Mouse (Mus musculus) kidney, embryonic 15.5 days (tissue): ENCODE measurements at regions not wholly inside any gene's neighbourhood (a gene's known extent, or its start where the extent isn't known, plus 50 kb on each side); places are given as distances from the start of the nearest gene placed in this dataset.

Experiments used
- ATAC-seq: fragments of 200-750 bp; cut with Nextera tagmentation; replicated peaks from 2 replicates; pipeline ENCODE4 v1.8.0; 2017; ENCODE audit warnings: moderate TSS enrichment; ENCODE audit not compliant: low FRiP score
- H3K27ac ChIP-seq: fragments of 300-500 bp; sonication (generic); 2 replicates; pipeline ENCODE4 v1.5.1; 2015; ENCODE audit warnings: mild to moderate bottlenecking, inconsistent platforms
- H3K27me3 ChIP-seq: fragments of 300-500 bp; sonication (generic); 2 replicates; pipeline ENCODE4 v1.6.1; 2015; ENCODE audit warnings: inconsistent platforms
- H3K36me3 ChIP-seq: fragments of 300-500 bp; sonication (generic); 2 replicates; pipeline ENCODE4 v1.6.1; 2015; ENCODE audit warnings: inconsistent platforms
- H3K4me1 ChIP-seq: fragments of 300-500 bp; sonication (generic); 2 replicates; pipeline ENCODE4 v1.6.1; 2015; ENCODE audit warnings: inconsistent platforms
- H3K4me2 ChIP-seq: fragments of 300-500 bp; sonication (generic); 2 replicates; pipeline ENCODE4 v1.6.1; 2015; ENCODE audit warnings: moderate library complexity, mild to moderate bottlenecking, inconsistent platforms
- H3K4me3 ChIP-seq: fragments of 300-500 bp; sonication (generic); replicated peaks from 2 replicates; pipeline ENCODE4 v1.5.1; 2015; ENCODE audit warnings: mild to moderate bottlenecking, inconsistent platforms
- H3K9ac ChIP-seq: fragments of 300-500 bp; sonication (generic); 2 replicates; pipeline ENCODE4 v1.6.1; 2015; ENCODE audit warnings: mild to moderate bottlenecking, inconsistent platforms
- H3K9me3 ChIP-seq: fragments of 300-500 bp; sonication (generic); replicated peaks from 2 replicates; pipeline ENCODE4 v1.6.1; 2016; ENCODE audit warnings: inconsistent platforms
- WGBS: fragments of 180-500 bp; shearing (Covaris S2); methylation state at CpG from one replicate; pipeline ENCODE4 v1.1.7; 2015; ENCODE audit warnings: mixed read lengths; 5-methylcytosine and 5-hydroxymethylcytosine counted together

- Histone ChIP-seq H3K4me2 (no peak overlapping the region), H3K4me3 (no peak overlapping the region), H3K9me3 (no peaks in the 10 kb centered on the region), H3K27me3 (no peaks in the 10 kb centered on the region), H3K36me3 (no peaks in the 10 kb centered on the region), H3K4me1 (peaks cover under 1% of the 10 kb centered on the region; the same call in 1 of the 2 replicates), H3K27ac (no peak overlapping the region), H3K9ac (no peak overlapping the region)
- 73% methylated on average over 13 of the region's 13 CpGs for WGBS
- ATAC-seq = no peak
These were observed 178.0 kb upstream of the Foxn2 start for GRCm38 (mm10) chr17:88262326-88263187.

DNA sequence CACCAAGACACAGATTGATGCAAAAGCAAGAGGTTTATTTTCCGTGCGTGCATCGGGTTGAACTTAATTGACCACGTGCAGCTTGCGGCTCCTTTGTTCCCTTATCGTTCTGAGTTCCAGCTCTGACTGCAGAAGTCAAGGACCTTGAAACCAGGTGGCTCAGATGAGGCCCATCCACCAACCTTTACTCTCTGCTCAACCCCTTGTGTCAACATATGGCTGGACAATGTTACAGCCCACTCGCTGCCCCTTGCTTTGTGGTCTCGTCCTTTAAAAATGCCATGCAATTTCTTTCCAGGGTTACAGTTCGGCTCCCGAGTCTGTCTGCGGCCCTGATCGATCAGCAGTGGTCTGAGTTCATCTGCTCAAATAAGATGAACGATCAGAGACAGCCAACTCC is 175.2 kb upstream of the Foxn2 start:
- Histone ChIP-seq H3K27ac (no peak overlapping the region), H3K9me3 (no peaks in the 10 kb centered on the region), H3K4me1 (no peaks in the 10 kb centered on the region), H3K4me2 (no peak overlapping the region), H3K9ac (no peak overlapping the region), H3K4me3 (no peak overlapping the region), H3K27me3 (no peaks in the 10 kb centered on the region), H3K36me3 (no peaks in the 10 kb centered on the region)
- ATAC-seq = no peak
- WGBS = 71% methylated on average over 13 of the region's 13 CpGs

- H3K36me3 ChIP-seq = no peaks in the 10 kb centered on the region
- H3K9ac ChIP-seq = no peak overlapping the region
- no peak overlapping the region for H3K4me3 ChIP-seq
- no peaks in the 10 kb centered on the region for H3K4me1 ChIP-seq
- no peak overlapping the region for H3K27ac ChIP-seq
- H3K9me3 ChIP-seq = no peaks in the 10 kb centered on the region
- 85% methylated on average over 8 of the region's 8 CpGs for WGBS
- no peak for ATAC-seq
- H3K4me2 ChIP-seq = no peak overlapping the region
- no peaks in the 10 kb centered on the region for H3K27me3 ChIP-seq
These were observed 172.3 kb upstream of the Foxn2 start for GRCm38 (mm10) chr17:88268216-88268615.

- H3K9ac ChIP-seq = no peak overlapping the region
- no peaks in the 10 kb centered on the region for H3K4me1 ChIP-seq
- no peaks in the 10 kb centered on the region for H3K9me3 ChIP-seq
- WGBS = 94% methylated on average over 14 of the region's 14 CpGs
- ATAC-seq = no peak
- H3K27me3 ChIP-seq = no peaks in the 10 kb centered on the region
- H3K27ac ChIP-seq = no peak overlapping the region
- H3K36me3 ChIP-seq = no peaks in the 10 kb centered on the region
- H3K4me2 ChIP-seq = no peak overlapping the region
- H3K4me3 ChIP-seq = no peak overlapping the region
These were observed 171.7 kb upstream of the Foxn2 start for GRCm38 (mm10) chr17:88268802-88269201.

GRCm38 (mm10) chr17:88270896-88271295 is 169.6 kb upstream of the Foxn2 start:
- Histone ChIP-seq H3K9ac (no peak overlapping the region), H3K4me2 (no peak overlapping the region), H3K9me3 (no peaks in the 10 kb centered on the region), H3K27me3 (no peaks in the 10 kb centered on the region), H3K4me3 (no peak overlapping the region), H3K36me3 (no peaks in the 10 kb centered on the region), H3K27ac (no peak overlapping the region), H3K4me1 (peaks cover 9% of the 10 kb centered on the region)
- 79% methylated on average over 5 of the region's 5 CpGs for WGBS
- ATAC-seq = no peak

DNA sequence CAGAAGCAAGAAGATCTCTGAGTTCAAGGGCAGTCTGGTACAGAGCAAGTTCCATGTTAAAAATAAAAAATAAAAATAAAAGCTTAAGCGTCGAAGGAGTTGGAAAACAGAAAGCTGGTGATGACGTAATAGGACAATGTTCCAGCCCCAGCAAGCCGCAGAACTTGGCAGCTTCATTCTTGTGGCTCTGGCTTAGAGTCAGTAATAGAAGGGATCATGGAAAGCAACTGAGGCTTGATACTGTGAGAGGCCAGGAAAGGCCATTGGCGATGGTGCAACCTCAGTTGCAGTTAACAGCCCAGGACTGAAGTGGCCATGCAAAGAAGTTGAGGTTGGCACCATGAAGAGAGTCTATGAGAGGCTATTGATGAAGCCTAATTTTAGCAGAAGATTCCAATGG is 168.3 kb upstream of the Foxn2 start:
- WGBS = 90% methylated on average over 5 of the region's 5 CpGs
- no peaks in the 10 kb centered on the region for H3K9me3 ChIP-seq

GRCm38 (mm10) chr17:88273520-88273919 is 167.0 kb upstream of the Foxn2 start:
- no peak for ATAC-seq
- Histone ChIP-seq H3K9ac (no peak overlapping the region), H3K4me1 (peaks cover 9% of the 10 kb centered on the region), H3K36me3 (no peaks in the 10 kb centered on the region), H3K4me2 (no peak overlapping the region), H3K27ac (no peak overlapping the region), H3K9me3 (no peaks in the 10 kb centered on the region), H3K27me3 (no peaks in the 10 kb centered on the region), H3K4me3 (no peak overlapping the region)
- 84% methylated on average over 9 of the region's 9 CpGs for WGBS

More for the DNA sequence above, 168.3 kb upstream of the Foxn2 start:
- H3K4me2 ChIP-seq = no peak overlapping the region
- H3K27me3 ChIP-seq = no peaks in the 10 kb centered on the region
- no peak overlapping the region for H3K27ac ChIP-seq
- no peaks in the 10 kb centered on the region for H3K36me3 ChIP-seq
- ATAC-seq = no peak
- no peak overlapping the region for H3K4me3 ChIP-seq
- peaks cover 9% of the 10 kb centered on the region for H3K4me1 ChIP-seq
- H3K9ac ChIP-seq = no peak overlapping the region

DNA sequence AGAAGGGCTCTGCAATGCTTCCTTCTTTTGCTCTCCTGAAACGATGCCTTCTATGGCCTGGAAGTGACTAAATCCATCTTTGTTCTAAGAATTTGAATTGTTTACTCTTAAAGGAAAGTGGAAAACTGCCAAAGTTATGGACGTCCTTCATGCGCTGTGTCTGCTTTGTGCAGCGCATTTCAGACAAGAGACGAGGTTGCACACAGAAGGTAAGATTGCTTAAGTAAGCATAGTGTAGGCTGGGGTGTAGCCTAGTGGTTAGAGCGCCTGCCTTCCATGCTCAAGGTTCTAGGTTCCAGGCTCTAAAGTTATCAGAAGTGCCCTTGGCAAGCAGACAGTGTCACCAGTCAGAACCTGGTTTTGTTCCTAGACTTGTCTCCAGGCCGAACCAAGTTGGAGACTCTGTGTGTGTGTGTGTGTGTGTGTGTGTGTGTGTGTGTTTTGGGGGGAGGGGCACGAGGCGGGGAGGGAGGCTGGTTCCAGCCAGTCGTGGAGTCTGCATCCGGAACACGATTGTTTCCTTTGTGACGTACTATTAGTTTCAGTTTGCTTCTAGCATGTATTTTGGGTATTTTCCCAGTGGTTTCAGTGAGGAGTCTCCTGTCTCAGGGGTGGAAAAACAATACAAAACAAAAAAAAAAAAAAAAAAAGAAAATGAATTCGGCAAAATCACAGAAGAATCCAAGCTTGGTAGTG is 166.4 kb upstream of the Foxn2 start:
- Histone ChIP-seq H3K27me3 (no peaks in the 10 kb centered on the region), H3K9me3 (no peaks in the 10 kb centered on the region), H3K27ac (peak overlapping the region; percentile 32), H3K4me3 (no peak overlapping the region), H3K9ac (no peak overlapping the region), H3K4me2 (no peak overlapping the region), H3K4me1 (peaks cover 9% of the 10 kb centered on the region), H3K36me3 (no peaks in the 10 kb centered on the region)
- WGBS = 69% methylated on average over 14 of the region's 14 CpGs
- 0 out of 2 replicates have a peak, but pooled peaks have one; percentile 29 for ATAC-seq

DNA sequence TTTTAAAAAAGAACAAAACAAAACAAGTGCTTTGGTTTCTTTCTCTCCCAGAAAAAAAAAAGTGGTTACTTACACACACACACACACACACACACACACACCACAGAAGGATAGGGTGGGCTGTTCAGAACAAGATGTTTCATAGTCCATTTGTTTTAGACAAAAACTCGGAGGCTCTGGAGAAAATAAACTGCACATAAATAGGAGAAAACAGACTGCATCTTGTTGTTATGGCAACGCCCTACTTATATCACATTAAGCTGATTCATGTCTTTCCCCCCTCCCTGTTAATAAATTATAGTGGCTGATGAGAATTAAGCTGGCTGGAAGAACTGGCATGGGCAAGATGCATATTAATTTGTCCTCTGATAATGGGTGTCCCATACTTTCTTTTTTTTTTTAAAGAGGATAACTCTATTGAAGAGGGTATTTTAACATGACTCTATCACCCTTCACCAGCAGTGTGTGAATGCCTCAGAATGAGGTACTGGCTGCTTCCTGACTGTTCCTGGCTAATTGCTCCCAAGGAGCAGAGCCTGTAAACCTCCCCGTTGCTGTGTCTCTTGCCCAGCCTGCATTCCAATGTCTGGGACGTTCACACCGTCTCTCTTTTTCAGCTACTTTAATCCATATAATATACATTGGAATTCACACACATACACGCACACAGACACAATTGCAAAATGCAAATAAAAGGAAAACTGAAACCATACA is 165.6 kb upstream of the Foxn2 start:
- H3K4me1 ChIP-seq = peaks cover 9% of the 10 kb centered on the region
- H3K36me3 ChIP-seq = no peaks in the 10 kb centered on the region
- no peak overlapping the region for H3K9ac ChIP-seq
- H3K4me3 ChIP-seq = no peak overlapping the region
- no peaks in the 10 kb centered on the region for H3K27me3 ChIP-seq
- peak overlapping the region; percentile 32; the same call in 1 of the 2 replicates for H3K27ac ChIP-seq
- 0 out of 2 replicates have a peak, but pooled peaks have one; percentile 62 for ATAC-seq
- H3K9me3 ChIP-seq = no peaks in the 10 kb centered on the region
- no peak overlapping the region for H3K4me2 ChIP-seq
- WGBS = 40% methylated on average over 6 of the region's 6 CpGs

GRCm38 (mm10) chr17:88279656-88280055 is 160.9 kb upstream of the Foxn2 start:
- no peak overlapping the region for H3K4me2 ChIP-seq
- WGBS = 78% methylated on average over 5 of the region's 5 CpGs
- no peak for ATAC-seq
- H3K27me3 ChIP-seq = no peaks in the 10 kb centered on the region
- no peak overlapping the region for H3K4me3 ChIP-seq
- H3K36me3 ChIP-seq = no peaks in the 10 kb centered on the region
- no peak overlapping the region for H3K9ac ChIP-seq
- no peak overlapping the region for H3K27ac ChIP-seq
- H3K4me1 ChIP-seq = peaks cover 7% of the 10 kb centered on the region
- H3K9me3 ChIP-seq = no peaks in the 10 kb centered on the region

- Histone ChIP-seq H3K4me1 (no peaks in the 10 kb centered on the region), H3K27ac (no peak overlapping the region), H3K9me3 (no peaks in the 10 kb centered on the region; the same call in 1 of the 2 replicates), H3K36me3 (no peaks in the 10 kb centered on the region), H3K27me3 (no peaks in the 10 kb centered on the region), H3K4me2 (no peak overlapping the region), H3K9ac (no peak overlapping the region), H3K4me3 (no peak overlapping the region)
- WGBS = 67% methylated on average over 1 of the region's 1 CpGs
- no peak for ATAC-seq
These were observed 157.8 kb upstream of the Foxn2 start for GRCm38 (mm10) chr17:88282711-88283110.

DNA sequence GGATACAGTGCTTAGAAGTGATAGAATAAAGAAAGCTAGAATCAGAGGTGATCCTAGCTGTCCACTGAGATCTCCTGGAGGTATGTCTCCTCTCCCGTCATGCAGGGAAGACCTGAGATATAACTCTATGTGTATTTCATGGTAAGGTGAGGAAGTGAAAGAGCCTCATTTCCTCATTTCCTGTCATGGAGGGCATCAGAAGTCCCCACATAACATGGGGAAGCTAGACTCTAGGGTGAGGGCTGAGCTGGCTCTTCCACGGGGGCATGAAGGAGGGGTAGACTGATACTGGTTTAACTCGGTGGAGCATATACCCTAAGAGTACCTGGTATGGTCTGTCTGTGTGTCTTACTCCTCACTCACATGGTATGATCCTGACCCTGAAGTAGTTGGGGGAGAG is 156.0 kb upstream of the Foxn2 start:
- Histone ChIP-seq H3K27me3 (no peaks in the 10 kb centered on the region), H3K27ac (no peak overlapping the region), H3K9me3 (no peaks in the 10 kb centered on the region; the same call in 1 of the 2 replicates), H3K36me3 (no peaks in the 10 kb centered on the region), H3K4me2 (no peak overlapping the region), H3K4me1 (no peaks in the 10 kb centered on the region), H3K4me3 (no peak overlapping the region), H3K9ac (no peak overlapping the region)
- ATAC-seq = no peak
- WGBS = 86% methylated on average over 3 of the region's 3 CpGs
